Mouse (Mus musculus): Measurements from ENCODE around the gene Mmp15. TPM values are rescaled to one million over a fixed set of nuclear protein-coding genes. Genes with fewer than 3 reads are reported as not detected.

The Mmp15 gene
- polyA plus RNA-seq, 1 experiment = 16.2 TPM

DNA sequence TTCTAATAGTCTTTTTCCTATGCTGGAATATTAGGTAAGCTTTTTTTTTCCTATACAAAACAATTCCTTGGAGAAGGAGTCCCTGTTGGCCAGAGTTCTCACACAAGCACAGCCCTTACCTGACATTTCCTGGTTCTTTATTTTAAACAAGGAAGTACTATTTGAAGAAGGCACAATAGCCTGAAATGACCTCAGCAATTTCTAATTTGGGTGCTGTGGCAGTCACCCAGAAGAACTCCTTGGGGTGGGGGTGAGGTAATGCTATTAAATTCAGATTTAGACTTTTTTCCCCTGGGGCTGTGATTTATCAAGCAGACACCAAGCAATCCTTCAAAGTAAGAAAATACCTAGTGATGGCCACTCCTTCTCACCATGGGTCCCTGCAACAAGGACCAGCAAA, 28.9 kb downstream of the Mmp15 start:
- Histone ChIP-seq H3K36me3 (ENCODE audit: control insufficient read depth, insufficient read depth, low read length) (no peaks in the 10 kb centered on the region), H3K4me3 (ENCODE audit: control insufficient read depth, insufficient read depth, low read length) (no peak overlapping the region), H3K27me3 (ENCODE audit: control insufficient read depth, insufficient read depth, low read length) (no peaks in the 10 kb centered on the region), H3K27ac (ENCODE audit: control insufficient read depth, insufficient read depth, low read length) (no peak overlapping the region), H3K4me1 (replicated peaks; ENCODE audit: control insufficient read depth, insufficient read depth, low read length) (no peaks in the 10 kb centered on the region)
- TF ChIP-seq POLR2A (IDR thresholded peaks at IDR 0.05; ENCODE audit: control insufficient read depth, extremely low read depth, insufficient read depth, low read length, poor library complexity) = no peak
- TF ChIP-seq CTCF (IDR thresholded peaks at IDR 0.05; ENCODE audit: borderline replicate concordance, control insufficient read depth, extremely low read depth, insufficient read depth, low read length, poor library complexity) = no peak
- no peak for DNase-seq

DNA sequence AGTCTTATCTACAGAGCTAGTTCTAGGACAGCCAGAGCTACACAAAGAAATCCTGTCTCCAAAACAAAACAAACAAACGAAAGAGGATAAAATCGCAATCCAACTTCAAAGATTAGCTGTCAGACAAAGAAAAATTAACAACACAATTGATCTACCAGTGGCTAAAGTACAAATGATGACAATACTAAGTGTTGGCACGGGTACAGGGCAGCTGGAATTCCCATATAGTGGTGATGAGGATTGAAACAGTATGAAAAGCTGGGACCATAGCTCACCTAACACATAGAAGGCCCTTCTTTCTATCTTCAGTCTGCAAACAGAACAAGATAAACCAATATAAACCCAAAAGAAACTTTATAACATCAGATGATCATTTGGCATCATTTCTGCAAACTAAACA, 29.5 kb downstream of the Mmp15 start:
- H3K4me1 ChIP-seq (replicated peaks; ENCODE audit: control insufficient read depth, insufficient read depth, low read length) = no peaks in the 10 kb centered on the region
- no peaks in the 10 kb centered on the region for H3K27me3 ChIP-seq (ENCODE audit: control insufficient read depth, insufficient read depth, low read length)
- no peaks in the 10 kb centered on the region for H3K36me3 ChIP-seq (ENCODE audit: control insufficient read depth, insufficient read depth, low read length)
- no peak for TF ChIP-seq POLR2A (IDR thresholded peaks at IDR 0.05; ENCODE audit: control insufficient read depth, extremely low read depth, insufficient read depth, low read length, poor library complexity)
- TF ChIP-seq CTCF (IDR thresholded peaks at IDR 0.05; ENCODE audit: borderline replicate concordance, control insufficient read depth, extremely low read depth, insufficient read depth, low read length, poor library complexity) = no peak
- no peak overlapping the region for H3K4me3 ChIP-seq (ENCODE audit: control insufficient read depth, insufficient read depth, low read length)
- no peak overlapping the region for H3K27ac ChIP-seq (ENCODE audit: control insufficient read depth, insufficient read depth, low read length)
- DNase-seq = no peak
- WGBS = 94% methylated on average over 3 of the region's 3 CpGs

DNA sequence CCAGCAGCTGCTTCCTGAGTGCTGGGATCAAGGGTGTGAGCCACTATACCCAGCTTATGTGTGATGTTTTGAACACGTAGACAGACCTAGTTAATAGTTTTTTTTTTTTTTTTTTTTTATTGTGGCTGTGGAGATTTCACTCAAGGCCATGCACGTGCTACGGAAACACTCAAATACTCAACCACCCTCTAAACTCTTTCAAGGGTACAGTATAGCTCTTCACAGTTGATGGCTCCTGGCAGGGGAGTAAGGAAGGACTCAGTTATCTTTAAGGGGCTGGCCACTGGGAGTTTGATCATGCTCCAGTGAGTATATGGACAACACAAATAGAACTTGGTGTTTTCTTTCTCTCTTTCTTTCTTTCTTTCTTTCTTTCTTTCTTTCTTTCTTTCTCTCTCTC, 32.4 kb downstream of the Mmp15 start:
- TF ChIP-seq CTCF (IDR thresholded peaks at IDR 0.05; ENCODE audit: borderline replicate concordance, control insufficient read depth, extremely low read depth, insufficient read depth, low read length, poor library complexity) = no peak
- no peak for TF ChIP-seq POLR2A (IDR thresholded peaks at IDR 0.05; ENCODE audit: control insufficient read depth, extremely low read depth, insufficient read depth, low read length, poor library complexity)
- 60% methylated on average over 3 of the region's 3 CpGs for WGBS
- H3K27ac ChIP-seq (ENCODE audit: control insufficient read depth, insufficient read depth, low read length) = no peak overlapping the region

DNA sequence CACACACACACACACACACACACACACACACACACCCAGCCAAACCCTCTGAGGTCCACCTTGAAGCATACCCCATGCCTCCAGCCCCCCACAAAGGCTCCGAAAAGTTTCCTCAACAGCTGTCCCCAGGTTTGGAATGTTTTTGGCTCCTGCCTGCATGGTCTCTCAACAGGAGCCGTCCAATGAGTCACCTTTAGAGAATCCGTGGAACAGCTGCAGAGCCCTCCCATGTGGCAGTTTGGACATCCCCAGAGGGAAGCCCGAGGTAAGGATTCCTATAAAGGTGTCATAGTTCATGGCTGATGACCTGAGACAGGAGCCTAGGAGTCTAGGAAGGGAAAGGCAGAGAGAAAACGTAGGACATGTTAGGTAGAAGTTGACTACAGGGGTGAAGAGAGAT, 34.0 kb downstream of the Mmp15 start:
- TF ChIP-seq POLR2A (IDR thresholded peaks at IDR 0.05; ENCODE audit: control insufficient read depth, extremely low read depth, insufficient read depth, low read length, poor library complexity) (no peak), CTCF (IDR thresholded peaks at IDR 0.05; ENCODE audit: borderline replicate concordance, control insufficient read depth, extremely low read depth, insufficient read depth, low read length, poor library complexity) (no peak)
- Histone ChIP-seq H3K27ac (ENCODE audit: control insufficient read depth, insufficient read depth, low read length) (no peak overlapping the region), H3K36me3 (ENCODE audit: control insufficient read depth, insufficient read depth, low read length) (no peaks in the 10 kb centered on the region), H3K4me1 (replicated peaks; ENCODE audit: control insufficient read depth, insufficient read depth, low read length) (peaks cover 12% of the 10 kb centered on the region), H3K4me3 (ENCODE audit: control insufficient read depth, insufficient read depth, low read length) (no peak overlapping the region), H3K27me3 (ENCODE audit: control insufficient read depth, insufficient read depth, low read length) (no peaks in the 10 kb centered on the region)
- no peak for DNase-seq
- WGBS = 94% methylated on average over 5 of the region's 5 CpGs

More for the DNA sequence above, 32.4 kb downstream of the Mmp15 start:
- no peaks in the 10 kb centered on the region for H3K36me3 ChIP-seq (ENCODE audit: control insufficient read depth, insufficient read depth, low read length)
- H3K27me3 ChIP-seq (ENCODE audit: control insufficient read depth, insufficient read depth, low read length) = no peaks in the 10 kb centered on the region
- H3K4me3 ChIP-seq (ENCODE audit: control insufficient read depth, insufficient read depth, low read length) = no peak overlapping the region
- no peak for DNase-seq
- H3K4me1 ChIP-seq (replicated peaks; ENCODE audit: control insufficient read depth, insufficient read depth, low read length) = peaks cover under 1% of the 10 kb centered on the region; the same call in 1 of the 2 replicates

DNA sequence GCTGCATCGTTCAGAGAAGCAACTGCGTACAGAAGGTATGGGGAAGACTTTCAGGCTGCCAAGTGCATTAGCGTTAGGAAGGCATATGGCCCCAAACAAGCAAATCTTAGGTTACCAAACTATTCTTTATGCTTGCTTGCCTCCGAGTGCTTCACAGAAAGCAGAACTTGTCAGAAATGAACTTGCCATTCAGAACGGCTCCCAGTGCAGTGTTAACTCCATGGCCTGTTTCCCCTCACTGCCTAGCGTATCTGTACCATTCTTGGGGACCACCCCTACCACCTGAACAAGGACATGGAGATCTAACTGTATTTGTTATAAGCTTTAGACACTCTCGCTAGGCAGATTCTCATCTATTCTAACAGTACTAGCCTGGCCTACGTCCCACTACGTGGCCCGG, 35.2 kb downstream of the Mmp15 start:
- Histone ChIP-seq H3K36me3 (ENCODE audit: control insufficient read depth, insufficient read depth, low read length) (no peaks in the 10 kb centered on the region), H3K27ac (ENCODE audit: control insufficient read depth, insufficient read depth, low read length) (no peak overlapping the region), H3K4me3 (ENCODE audit: control insufficient read depth, insufficient read depth, low read length) (no peak overlapping the region), H3K27me3 (ENCODE audit: control insufficient read depth, insufficient read depth, low read length) (no peaks in the 10 kb centered on the region), H3K4me1 (replicated peaks; ENCODE audit: control insufficient read depth, insufficient read depth, low read length) (peaks cover 14% of the 10 kb centered on the region)
- no peak for TF ChIP-seq CTCF (IDR thresholded peaks at IDR 0.05; ENCODE audit: borderline replicate concordance, control insufficient read depth, extremely low read depth, insufficient read depth, low read length, poor library complexity)
- TF ChIP-seq POLR2A (IDR thresholded peaks at IDR 0.05; ENCODE audit: control insufficient read depth, extremely low read depth, insufficient read depth, low read length, poor library complexity) = no peak
- WGBS = 95% methylated on average over 10 of the region's 10 CpGs
- DNase-seq = no peak

DNA sequence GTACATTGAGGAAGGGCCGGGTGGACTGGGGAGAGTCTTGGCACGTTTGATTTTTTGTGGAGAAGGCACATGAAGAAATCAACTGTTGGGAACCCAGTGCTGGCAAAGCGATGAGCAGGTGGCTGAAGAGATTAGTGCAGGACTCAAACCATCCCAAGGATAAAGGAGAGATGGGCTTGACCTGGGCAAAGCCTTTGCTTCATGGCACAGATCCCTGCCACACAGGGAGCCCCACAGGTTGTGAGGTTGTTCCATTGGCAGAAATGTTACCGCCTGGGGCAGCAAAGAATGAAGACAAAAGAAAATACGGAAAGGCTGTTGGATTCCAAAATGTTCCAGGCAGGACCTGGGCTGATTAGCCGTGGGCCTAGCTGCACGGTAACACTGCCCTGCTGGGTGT, 35.9 kb downstream of the Mmp15 start:
- H3K27ac ChIP-seq (ENCODE audit: control insufficient read depth, insufficient read depth, low read length) = no peak overlapping the region
- DNase-seq = no peak
- 96% methylated on average over 7 of the region's 7 CpGs for WGBS
- TF ChIP-seq CTCF (IDR thresholded peaks at IDR 0.05; ENCODE audit: borderline replicate concordance, control insufficient read depth, extremely low read depth, insufficient read depth, low read length, poor library complexity) (no peak), POLR2A (IDR thresholded peaks at IDR 0.05; ENCODE audit: control insufficient read depth, extremely low read depth, insufficient read depth, low read length, poor library complexity) (no peak)
- no peaks in the 10 kb centered on the region for H3K27me3 ChIP-seq (ENCODE audit: control insufficient read depth, insufficient read depth, low read length)
- no peak overlapping the region for H3K4me3 ChIP-seq (ENCODE audit: control insufficient read depth, insufficient read depth, low read length)
- H3K36me3 ChIP-seq (ENCODE audit: control insufficient read depth, insufficient read depth, low read length) = no peaks in the 10 kb centered on the region
- H3K4me1 ChIP-seq (replicated peaks; ENCODE audit: control insufficient read depth, insufficient read depth, low read length) = peaks cover 20% of the 10 kb centered on the region

DNA sequence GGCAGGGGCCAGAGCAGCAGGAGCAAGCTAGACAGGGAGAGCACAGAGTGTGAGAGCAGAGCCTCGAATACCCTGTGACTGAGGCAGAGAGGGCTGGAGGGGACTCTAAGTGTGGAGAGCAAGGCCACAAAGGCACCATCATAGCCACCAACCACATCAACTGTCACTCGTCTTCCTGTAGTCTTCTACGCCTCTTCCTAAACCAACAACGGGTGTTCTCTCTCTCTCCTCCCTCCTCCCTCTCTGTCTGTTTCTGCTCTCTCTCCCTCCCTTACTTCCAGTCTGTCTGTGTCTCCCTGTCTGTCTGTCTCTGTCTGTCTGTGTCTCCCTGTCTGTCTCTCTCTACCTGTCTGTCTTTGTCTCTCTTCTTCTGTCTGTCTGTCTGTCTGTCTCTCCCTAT, 38.2 kb downstream of the Mmp15 start:
- no peaks in the 10 kb centered on the region for H3K36me3 ChIP-seq (ENCODE audit: control insufficient read depth, insufficient read depth, low read length)
- DNase-seq = peak; percentile 47
- 4% methylated on average over 4 of the region's 4 CpGs for WGBS
- peaks cover 26% of the 10 kb centered on the region for H3K4me1 ChIP-seq (replicated peaks; ENCODE audit: control insufficient read depth, insufficient read depth, low read length)
- no peak overlapping the region for H3K4me3 ChIP-seq (ENCODE audit: control insufficient read depth, insufficient read depth, low read length)
- TF ChIP-seq POLR2A (IDR thresholded peaks at IDR 0.05; ENCODE audit: control insufficient read depth, extremely low read depth, insufficient read depth, low read length, poor library complexity) (no peak), CTCF (IDR thresholded peaks at IDR 0.05; ENCODE audit: borderline replicate concordance, control insufficient read depth, extremely low read depth, insufficient read depth, low read length, poor library complexity) (no peak)
- peak overlapping the region; percentile 65 for H3K27ac ChIP-seq (ENCODE audit: control insufficient read depth, insufficient read depth, low read length)
- no peaks in the 10 kb centered on the region for H3K27me3 ChIP-seq (ENCODE audit: control insufficient read depth, insufficient read depth, low read length)

All from thymus, adult 2 months (tissue).